Mouse (Mus musculus): ENCODE measurements around the gene Prkab1.

DNA sequence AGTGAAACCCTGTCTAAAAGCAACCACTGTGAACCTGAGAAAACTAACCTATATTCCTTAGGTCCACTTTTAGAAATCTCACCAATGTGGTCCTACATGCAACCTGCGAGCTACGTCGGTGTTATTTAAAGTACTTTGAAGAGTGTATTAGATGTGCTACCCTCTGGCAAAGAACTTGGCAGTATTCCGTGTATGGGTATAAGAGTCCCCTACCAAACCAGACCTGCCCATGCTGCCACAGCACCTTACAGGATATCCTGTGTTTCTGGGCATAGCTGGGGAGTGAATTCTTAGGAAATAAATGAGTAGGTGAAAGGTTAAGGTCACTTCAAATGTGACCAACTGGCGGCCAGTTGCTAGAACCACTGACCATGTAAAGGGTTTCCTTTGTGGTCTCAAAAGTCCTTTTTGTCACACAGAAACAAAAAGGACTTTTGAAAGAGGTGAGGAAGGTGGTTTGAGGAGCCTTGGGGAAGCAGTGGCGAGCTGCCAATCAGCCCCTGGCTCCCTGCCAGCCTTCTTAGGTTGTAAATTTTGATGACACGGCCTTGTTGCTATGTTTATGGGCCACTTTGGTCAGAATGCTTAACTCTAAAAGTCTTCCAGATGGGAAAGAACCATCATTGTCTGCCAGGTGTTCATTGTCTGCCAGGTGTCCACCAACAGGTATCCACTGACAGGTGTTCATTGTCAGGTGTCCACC, 41.5 kb downstream of the Prkab1 start:
- TF ChIP-seq POLR2A (IDR thresholded peaks at IDR 0.05; ENCODE audit: borderline replicate concordance, extremely low read depth, low read depth, low read length) (no peak), CTCF (IDR thresholded peaks at IDR 0.05; ENCODE audit: insufficient read depth, low read length) (no peak)

Measured in lung, adult 2 months (tissue).